Mouse (Mus musculus) G1E-ER4 (cell line): ENCODE measurements around the gene Golga2. TPM values are rescaled to one million over a fixed set of nuclear protein-coding genes. Genes with fewer than 3 reads are reported as not detected.

Experiments
- GATA1 ChIP-seq: IDR thresholded peaks from one replicate; pipeline ENCODE4 v1.8.0; 2012; ENCODE audit warnings: low read length, inconsistent platforms
- polyA plus RNA-seq: library from polyadenylated mRNA; stranded (reverse); fragments of >175 nt; gene quantifications from 2 replicates; pipeline ENCODE4 v1.2.3, GENCODE M21; 2012

Golga2 gene
- polyA plus RNA-seq, 1 experiment = 25.4 TPM

DNA sequence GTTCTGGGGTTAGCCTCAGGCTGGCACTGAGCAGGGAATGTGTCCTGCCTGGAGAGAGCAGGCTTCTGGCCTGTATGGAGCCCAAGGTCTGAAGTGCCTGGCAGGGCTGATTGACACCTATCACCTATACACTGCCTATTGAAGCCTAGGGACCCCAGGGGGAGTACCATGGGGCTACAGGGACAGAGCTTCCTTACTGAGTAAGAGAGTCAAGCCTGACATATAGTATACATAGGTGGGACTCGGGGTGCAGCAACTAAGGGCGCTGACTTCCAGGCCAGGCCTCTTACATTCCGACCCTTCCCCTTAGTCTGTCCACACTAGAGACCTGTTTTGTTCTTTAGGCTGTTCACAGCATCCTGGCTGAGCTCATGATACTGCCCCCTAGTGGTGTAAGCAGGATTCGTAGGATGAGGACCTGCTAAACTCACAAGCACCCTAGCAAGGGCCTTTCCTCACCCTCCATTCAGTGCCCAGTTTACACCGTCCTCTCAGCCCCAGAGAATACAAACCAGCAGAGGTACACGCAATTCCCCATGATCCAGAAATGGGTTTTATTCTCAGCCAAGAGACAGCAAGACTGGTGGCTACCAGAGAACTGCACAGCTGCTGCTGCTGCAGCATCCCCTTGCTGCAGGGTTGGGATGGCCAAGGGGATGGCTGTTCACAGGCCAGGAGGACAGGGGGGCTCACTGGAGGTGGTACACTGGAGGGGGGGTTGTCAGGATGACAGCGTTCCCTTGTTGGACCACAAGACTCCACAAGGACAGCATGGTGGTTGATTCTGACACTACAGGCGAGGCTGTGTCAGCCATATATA lies 21.0 kb downstream of the Golga2 start:
- TF ChIP-seq GATA1 = no peak

- TF ChIP-seq GATA1 = no peak
These were observed 21.8 kb downstream of the Golga2 start for GRCm38 (mm10) chr2:32308870-32309568.

GRCm38 (mm10) chr2:32310096-32310845 lies 23.1 kb downstream of the Golga2 start:
- TF ChIP-seq GATA1 = no peak

- TF ChIP-seq GATA1 = no peak
These were observed 24.5 kb downstream of the Golga2 start for GRCm38 (mm10) chr2:32311443-32312317.

GRCm38 (mm10) chr2:32312318-32312964 lies 25.3 kb downstream of the Golga2 start:
- no peak for TF ChIP-seq GATA1

- no peak for TF ChIP-seq GATA1
These were observed 27.6 kb downstream of the Golga2 start for GRCm38 (mm10) chr2:32314831-32315230.

DNA sequence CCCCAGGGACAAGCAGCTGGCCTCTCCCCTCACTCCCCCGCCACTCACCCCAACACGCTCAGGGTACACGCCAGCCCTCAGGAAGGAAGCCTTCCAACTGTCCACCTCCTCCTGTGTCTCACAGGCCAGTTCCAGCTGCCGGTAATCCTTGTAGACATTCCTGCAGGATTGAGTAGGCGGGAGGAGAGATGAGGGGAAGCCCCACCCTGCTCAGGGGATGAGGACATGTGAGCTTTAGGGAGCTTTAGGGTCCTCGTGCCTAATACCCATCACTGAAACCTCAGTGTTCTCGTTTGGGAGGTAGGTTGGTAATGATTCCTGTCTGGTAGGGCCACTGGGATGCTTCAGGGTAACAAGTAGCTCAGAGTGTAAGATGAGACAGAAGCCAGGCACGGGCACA lies 28.6 kb downstream of the Golga2 start:
- no peak for TF ChIP-seq GATA1

- TF ChIP-seq GATA1 = no peak
These were observed 29.9 kb downstream of the Golga2 start for GRCm38 (mm10) chr2:32316887-32317656.

DNA sequence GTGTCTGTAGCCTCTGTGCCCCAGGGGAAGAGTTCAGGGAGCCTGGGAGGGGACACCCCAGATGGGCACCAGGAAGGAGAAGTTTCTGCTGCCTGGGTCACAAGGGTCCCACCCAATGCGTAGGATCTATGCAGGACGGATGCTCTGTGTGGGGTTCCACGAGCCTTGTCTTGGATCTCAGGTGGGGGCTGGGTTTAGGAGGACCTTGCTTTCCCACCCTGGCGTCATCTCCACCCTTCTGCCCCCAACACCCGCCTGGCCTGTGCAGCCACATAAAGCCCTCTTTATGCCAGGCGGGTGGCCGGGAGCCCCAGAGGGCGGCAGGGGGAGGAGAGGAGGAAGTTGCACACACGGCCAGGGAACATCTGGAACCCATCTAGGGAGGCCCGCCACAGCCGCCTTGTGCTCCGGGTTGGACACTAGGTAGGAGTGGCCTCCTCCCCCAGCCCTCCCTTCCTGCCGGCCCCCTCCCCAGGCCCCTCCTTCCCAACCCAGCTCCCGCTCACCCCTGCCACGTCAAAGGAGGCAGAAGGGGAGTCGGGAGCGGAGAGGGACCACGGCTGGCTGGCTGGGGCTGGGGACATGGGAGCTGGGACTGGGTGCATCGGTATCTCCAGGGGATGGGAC lies 30.7 kb downstream of the Golga2 start:
- no peak for TF ChIP-seq GATA1

- TF ChIP-seq GATA1 = no peak
These were observed 31.8 kb downstream of the Golga2 start for GRCm38 (mm10) chr2:32318709-32319585.

DNA sequence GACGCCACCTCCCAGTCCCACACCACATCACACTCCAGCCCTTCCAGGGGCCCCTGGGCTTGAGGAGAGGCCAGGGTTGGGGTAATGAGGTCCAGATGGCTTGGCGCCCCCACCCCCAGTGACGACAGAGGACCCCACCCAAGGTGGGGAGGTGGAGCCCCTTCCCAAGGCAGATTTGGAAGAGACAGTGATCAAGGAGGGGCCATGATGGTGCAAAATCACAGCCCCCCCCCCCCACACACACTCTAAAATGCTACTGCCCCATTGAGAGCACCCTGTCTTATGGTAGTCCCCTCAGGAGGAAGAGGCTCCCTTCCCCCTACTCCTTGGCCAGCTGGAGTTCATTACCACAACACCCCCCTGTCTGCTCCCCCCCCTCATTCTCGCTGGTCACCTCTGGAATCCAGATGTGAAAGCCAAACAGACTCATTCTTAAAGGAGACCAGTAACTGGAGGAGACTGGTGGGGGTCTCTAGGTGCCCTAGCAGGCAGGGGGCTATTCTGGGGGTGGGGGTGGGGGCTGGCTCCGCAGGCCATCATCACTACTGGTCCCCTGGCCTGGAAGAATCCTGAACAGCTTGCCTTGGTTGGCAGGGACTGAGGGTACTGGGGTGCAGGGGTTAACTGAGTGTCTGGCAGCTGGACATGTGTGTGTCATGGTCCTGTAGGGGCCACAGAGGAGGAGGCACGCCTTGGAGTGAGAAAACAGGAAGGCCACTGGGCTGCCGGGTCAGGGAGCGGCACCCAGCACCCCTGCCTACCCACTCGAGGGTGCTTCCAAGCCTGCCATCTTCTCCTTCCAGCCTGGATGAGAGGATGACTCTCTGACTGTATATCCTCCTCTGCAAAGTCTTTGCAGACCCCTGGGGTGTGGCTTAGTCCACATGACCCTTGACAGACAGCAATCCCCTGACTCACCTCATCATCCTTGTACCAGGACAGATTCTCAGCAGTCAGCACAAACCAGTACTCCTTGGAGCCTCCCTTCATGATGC lies 32.7 kb downstream of the Golga2 start:
- TF ChIP-seq GATA1 = no peak
